Mouse (Mus musculus) midbrain, embryonic 16.5 days (tissue): ENCODE measurements around the gene Trem1. TPM values are rescaled to one million over a fixed set of nuclear protein-coding genes. Genes with fewer than 3 reads are reported as not detected.

Experiments
- ATAC-seq: fragments of 200-750 bp; cut with Nextera tagmentation; 2 replicates; pipeline ENCODE4 v1.8.0; 2017; ENCODE audit warnings: moderate TSS enrichment
- H3K27ac ChIP-seq: fragments of 300-500 bp; sonication (generic); 2 replicates; pipeline ENCODE4 v1.5.1; 2014; ENCODE audit warnings: mild to moderate bottlenecking, low read length, mixed read lengths
- H3K27me3 ChIP-seq: fragments of 300-500 bp; sonication (generic); 2 replicates; pipeline ENCODE4 v1.6.1; 2014; ENCODE audit warnings: low read depth, low read length, mixed read lengths; ENCODE audit not compliant: control insufficient read depth, insufficient read depth
- H3K36me3 ChIP-seq: fragments of 300-500 bp; sonication (generic); 2 replicates; pipeline ENCODE4 v1.6.1; 2014; ENCODE audit warnings: mild to moderate bottlenecking, low read length, moderate library complexity, mixed read lengths; ENCODE audit not compliant: control insufficient read depth, insufficient read depth
- H3K4me1 ChIP-seq: fragments of 300-500 bp; sonication (generic); 2 replicates; pipeline ENCODE4 v1.6.1; 2014; ENCODE audit warnings: mild to moderate bottlenecking, low read length, mixed read lengths; ENCODE audit not compliant: control insufficient read depth, insufficient read depth
- H3K4me2 ChIP-seq: fragments of 300-500 bp; sonication (generic); 2 replicates; pipeline ENCODE4 v1.6.1; 2014; ENCODE audit warnings: mild to moderate bottlenecking, low read length, mixed read lengths
- H3K4me3 ChIP-seq: fragments of 300-500 bp; sonication (generic); 2 replicates; pipeline ENCODE4 v1.5.1; 2014; ENCODE audit warnings: low read depth, mild to moderate bottlenecking, low read length, moderate library complexity, mixed read lengths
- H3K9ac ChIP-seq: fragments of 300-500 bp; sonication (generic); 2 replicates; pipeline ENCODE4 v1.6.1; 2014; ENCODE audit warnings: low read depth, low read length, mixed read lengths
- H3K9me3 ChIP-seq: fragments of 300-500 bp; sonication (generic); replicated peaks from 2 replicates; pipeline ENCODE4 v1.6.1; 2014; ENCODE audit warnings: mild to moderate bottlenecking, low read length, mixed read lengths; ENCODE audit not compliant: control insufficient read depth, poor library complexity, severe bottlenecking
- WGBS: fragments of 180-500 bp; shearing (Covaris S2); extraction: QIAGEN DNeasy Blood & Tissue Kit; methylation state at CpG from one replicate; pipeline ENCODE4 v1.1.7; 2014; 5-methylcytosine and 5-hydroxymethylcytosine counted together
- polyA plus RNA-seq: library from polyadenylated mRNA; unstranded; fragments of >200 nt; fragmentation: Nextera tagmentation; extraction: Ambion mirVana; gene quantifications from 2 replicates; pipeline ENCODE4 v1.2.1, GENCODE M21; 2015

The Trem1 gene
- polyA plus RNA-seq, 1 experiment from 2014 or later, result not detected

GRCm38 (mm10) chr17:48293500-48294194 lies 61.1 kb downstream of the Trem1 start:
- Histone ChIP-seq H3K36me3 (no peaks in the 10 kb centered on the region), H3K27ac (no peak overlapping the region), H3K4me3 (no peak overlapping the region), H3K9ac (no peak overlapping the region), H3K9me3 (0 out of 2 replicates have a peak, but pooled peaks cover 2% of the 10 kb centered on the region), H3K4me1 (no peaks in the 10 kb centered on the region), H3K27me3 (no peaks in the 10 kb centered on the region), H3K4me2 (no peak overlapping the region)
- 81% methylated on average over 5 of the region's 5 CpGs for WGBS
- ATAC-seq, result no peak

Other genes starting within 250 kb of the Trem1 start
- not detected in 2 replicates for gene 1700122O11Rik, start 194.5 kb upstream of the Trem1 start, polyA plus RNA-seq
- not detected in 2 replicates for gene 1700067P10Rik, start 143.4 kb upstream of the Trem1 start, polyA plus RNA-seq
- not detected in 2 replicates for gene 9830107B12Rik, start 86.5 kb upstream of the Trem1 start, polyA plus RNA-seq
- gene A530064D06Rik, start 65.5 kb upstream of the Trem1 start, polyA plus RNA-seq, result 0.20 TPM in 1 of 2 replicates, not detected in the other
- not detected in 2 replicates for gene Trem3, start 15.0 kb downstream of the Trem1 start, polyA plus RNA-seq
- gene Treml4, start 31.5 kb downstream of the Trem1 start, polyA plus RNA-seq, result 0.38 TPM in 1 of 2 replicates, not detected in the other
- 0.09 TPM in 1 of 2 replicates, not detected in the other for gene Treml2, start 66.7 kb downstream of the Trem1 start, polyA plus RNA-seq
- gene B430306N03Rik, start 83.4 kb downstream of the Trem1 start, polyA plus RNA-seq, result 0.14 TPM in 1 of 2 replicates, not detected in the other
- gene Trem2, start 113.6 kb downstream of the Trem1 start, polyA plus RNA-seq, result 2.9 and 3.1 TPM in 2 replicates
- gene Treml1, start 127.1 kb downstream of the Trem1 start, polyA plus RNA-seq, result 0.22 and 0.39 TPM in 2 replicates
- gene Nfya, start 177.1 kb downstream of the Trem1 start, polyA plus RNA-seq, result 10.7 and 11.1 TPM in 2 replicates
- 32.7 and 36.4 TPM in 2 replicates for gene Oard1, start 177.2 kb downstream of the Trem1 start, polyA plus RNA-seq
- 0.43 and 0.58 TPM in 2 replicates for gene Apobec2, start 200.2 kb downstream of the Trem1 start, polyA plus RNA-seq
- 1.8 and 1.9 TPM in 2 replicates for gene Tspo2, start 218.8 kb downstream of the Trem1 start, polyA plus RNA-seq
- 0.21 TPM in 1 of 2 replicates, not detected in the other for gene Unc5cl, start 222.1 kb downstream of the Trem1 start, polyA plus RNA-seq